Mouse (Mus musculus): ENCODE data around the gene Ptch2. TPM values are rescaled to one million over a fixed set of nuclear protein-coding genes. Genes with fewer than 3 reads are reported as not detected.

Ptch2 gene
- 1 to 10 TPM; 1.5 to 2.7 TPM for total RNA-seq (2021)
- long read RNA-seq, experiment 1, partial matches to known transcripts: 1 of 1 reads
- long read RNA-seq, experiment 1, other reads (novel, unspliced or antisense): 0 of 1 reads
- long read RNA-seq, experiment 2: 0 reads

- Histone ChIP-seq H3K4me3 (peak within 1 kb of the TSS; percentile 60), H3K27ac (peak within 1 kb of the TSS; percentile 33; the same call in 1 of the 2 replicates)
- peak; percentile 43 for TF ChIP-seq CTCF (conservative IDR thresholded peaks at IDR 0.05)
- peak; percentile 13 to 37 for DNase-seq (ENCODE audit: low spot score in 2 of 2)
These were observed at the start of gene Ptch2 for GRCm38 (mm10) chr4:117095551-117096452. TSS of gene Ptch2 (plus strand) at chr4:117096075.

GRCm38 (mm10) chr4:117048836-117049235 lies 47.0 kb upstream of the Ptch2 start:
- no peak for TF ChIP-seq CTCF (conservative IDR thresholded peaks at IDR 0.05)
- H3K27ac ChIP-seq: no peak overlapping the region
- no peak overlapping the region for H3K4me3 ChIP-seq
- no peak for DNase-seq (ENCODE audit: low spot score in 2 of 2)

- Histone ChIP-seq H3K27ac (no peak overlapping the region), H3K4me3 (no peak overlapping the region)
- TF ChIP-seq CTCF (conservative IDR thresholded peaks at IDR 0.05): no peak
- DNase-seq (ENCODE audit: low spot score in 2 of 2): no peak
These were observed 46.4 kb upstream of the Ptch2 start for GRCm38 (mm10) chr4:117049485-117049884.

GRCm38 (mm10) chr4:117052626-117053025 lies 43.2 kb upstream of the Ptch2 start:
- TF ChIP-seq CTCF (conservative IDR thresholded peaks at IDR 0.05): no peak
- Histone ChIP-seq H3K27ac (no peak overlapping the region), H3K4me3 (no peak overlapping the region)
- DNase-seq (ENCODE audit: low spot score in 2 of 2): no peak

GRCm38 (mm10) chr4:117053956-117054355 lies 41.9 kb upstream of the Ptch2 start:
- TF ChIP-seq CTCF (conservative IDR thresholded peaks at IDR 0.05): no peak
- H3K27ac ChIP-seq: no peak overlapping the region
- no peak overlapping the region for H3K4me3 ChIP-seq
- no peak for DNase-seq (ENCODE audit: low spot score in 2 of 2)

- DNase-seq (ENCODE audit: low spot score in 2 of 2): no peak
- no peak overlapping the region for H3K4me3 ChIP-seq
- no peak overlapping the region for H3K27ac ChIP-seq
- no peak for TF ChIP-seq CTCF (conservative IDR thresholded peaks at IDR 0.05)
These were observed 39.8 kb upstream of the Ptch2 start for GRCm38 (mm10) chr4:117056102-117056501.

- peak in 1 of 2 experiments; percentile 29 for DNase-seq (ENCODE audit: low spot score in 2 of 2)
- TF ChIP-seq CTCF (conservative IDR thresholded peaks at IDR 0.05): no peak
- no peak overlapping the region for H3K4me3 ChIP-seq
- H3K27ac ChIP-seq: no peak overlapping the region
These were observed 39.4 kb upstream of the Ptch2 start for GRCm38 (mm10) chr4:117056514-117056913.

- TF ChIP-seq CTCF (conservative IDR thresholded peaks at IDR 0.05): no peak
- Histone ChIP-seq H3K4me3 (no peak overlapping the region), H3K27ac (no peak overlapping the region)
- no peak for DNase-seq (ENCODE audit: low spot score in 2 of 2)
These were observed 37.4 kb upstream of the Ptch2 start for GRCm38 (mm10) chr4:117058512-117058911.

GRCm38 (mm10) chr4:117062700-117063390 lies 33.0 kb upstream of the Ptch2 start:
- no peak overlapping the region for H3K4me3 ChIP-seq
- no peak for DNase-seq (ENCODE audit: low spot score in 2 of 2)
- no peak for TF ChIP-seq CTCF (conservative IDR thresholded peaks at IDR 0.05)
- no peak overlapping the region for H3K27ac ChIP-seq

GRCm38 (mm10) chr4:117068035-117068434 lies 27.8 kb upstream of the Ptch2 start:
- no peak overlapping the region for H3K4me3 ChIP-seq
- H3K27ac ChIP-seq: no peak overlapping the region
- no peak for TF ChIP-seq CTCF (conservative IDR thresholded peaks at IDR 0.05)
- no peak for DNase-seq (ENCODE audit: low spot score in 2 of 2)

GRCm38 (mm10) chr4:117069647-117070046 lies 26.2 kb upstream of the Ptch2 start:
- no peak for TF ChIP-seq CTCF (conservative IDR thresholded peaks at IDR 0.05)
- no peak overlapping the region for H3K4me3 ChIP-seq
- no peak overlapping the region for H3K27ac ChIP-seq
- no peak for DNase-seq (ENCODE audit: low spot score in 2 of 2)

GRCm38 (mm10) chr4:117070624-117071023 lies 25.3 kb upstream of the Ptch2 start:
- Histone ChIP-seq H3K27ac (no peak overlapping the region), H3K4me3 (no peak overlapping the region)
- no peak for TF ChIP-seq CTCF (conservative IDR thresholded peaks at IDR 0.05)
- no peak for DNase-seq (ENCODE audit: low spot score in 2 of 2)

GRCm38 (mm10) chr4:117071183-117071582 lies 24.7 kb upstream of the Ptch2 start:
- Histone ChIP-seq H3K4me3 (no peak overlapping the region), H3K27ac (no peak overlapping the region)
- TF ChIP-seq CTCF (conservative IDR thresholded peaks at IDR 0.05): no peak
- DNase-seq (ENCODE audit: low spot score in 2 of 2): no peak
